Mouse (Mus musculus) heart, embryonic 16.5 days (tissue): ENCODE measurements at regions not wholly inside any gene's neighbourhood (a gene's known extent, or its start where the extent isn't known, plus 50 kb on each side); places are given as distances from the start of the nearest gene placed in this dataset.

Source experiments
- ATAC-seq: fragments of 200-750 bp; cut with Nextera tagmentation; replicated peaks from 2 replicates; pipeline ENCODE4 v1.8.0; 2017; ENCODE audit warnings: moderate number of reproducible peaks; ENCODE audit not compliant: insufficient read depth, low FRiP score; ENCODE audit errors: extremely low read depth
- H3K27ac ChIP-seq: fragments of 300-500 bp; sonication (generic); 2 replicates; pipeline ENCODE4 v1.5.1; 2014; ENCODE audit warnings: mild to moderate bottlenecking, low read length, control low read depth, moderate library complexity
- H3K27me3 ChIP-seq: fragments of 300-500 bp; sonication (generic); 2 replicates; pipeline ENCODE4 v1.6.1; 2014; ENCODE audit warnings: low read length, mixed read lengths; ENCODE audit not compliant: control insufficient read depth, insufficient read depth
- H3K36me3 ChIP-seq: fragments of 300-500 bp; sonication (generic); 2 replicates; pipeline ENCODE4 v1.6.1; 2014; ENCODE audit not compliant: control insufficient read depth, insufficient read depth
- H3K4me1 ChIP-seq: fragments of 300-500 bp; sonication (generic); 2 replicates; pipeline ENCODE4 v1.6.1; 2014; ENCODE audit warnings: low read length, mixed read lengths; ENCODE audit not compliant: control insufficient read depth, insufficient read depth
- H3K4me2 ChIP-seq: fragments of 300-500 bp; sonication (generic); 2 replicates; pipeline ENCODE4 v1.6.1; 2014; ENCODE audit warnings: low read depth, mild to moderate bottlenecking, control low read depth, low read length
- H3K4me3 ChIP-seq: fragments of 300-500 bp; sonication (generic); 2 replicates; pipeline ENCODE4 v1.5.1; 2014; ENCODE audit warnings: mild to moderate bottlenecking, control low read depth, low read length
- H3K9ac ChIP-seq: fragments of 300-500 bp; sonication (generic); 2 replicates; pipeline ENCODE4 v1.6.1; 2014; ENCODE audit warnings: low read length, control low read depth
- H3K9me3 ChIP-seq: fragments of 300-500 bp; sonication (generic); replicated peaks from 2 replicates; pipeline ENCODE4 v1.6.1; 2016; ENCODE audit warnings: low read length; ENCODE audit not compliant: control insufficient read depth
- WGBS: fragments of 180-500 bp; shearing (Covaris S2); extraction: QIAGEN DNeasy Blood & Tissue Kit; methylation state at CpG from one replicate; pipeline ENCODE4 v1.1.7; 2014; 5-methylcytosine and 5-hydroxymethylcytosine counted together

DNA sequence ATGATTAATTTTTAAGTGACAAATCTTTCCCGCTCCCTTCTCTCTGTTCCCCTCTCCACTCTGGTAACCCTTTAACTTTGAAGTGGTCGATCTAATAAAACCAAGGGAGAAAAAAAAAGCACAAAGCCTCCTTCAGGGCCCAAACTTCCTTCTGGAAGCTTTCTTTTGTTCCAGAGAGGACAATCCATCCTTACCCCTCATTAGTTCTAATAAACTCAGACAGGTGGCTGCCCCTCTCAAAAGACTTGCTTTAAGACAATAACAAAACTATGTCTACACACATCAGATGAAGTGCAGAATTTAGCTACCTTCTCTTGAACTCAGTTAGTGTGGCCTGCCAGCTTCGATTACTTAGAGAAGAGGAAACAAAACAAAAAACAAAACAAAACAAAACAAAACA, 94.6 kb upstream of the Fat1 start:
- H3K4me2 ChIP-seq, result no peak overlapping the region
- no peaks in the 10 kb centered on the region for H3K4me1 ChIP-seq
- no peak overlapping the region for H3K27ac ChIP-seq
- no peaks in the 10 kb centered on the region for H3K36me3 ChIP-seq
- no peaks in the 10 kb centered on the region for H3K27me3 ChIP-seq
- H3K9me3 ChIP-seq, result peaks cover 5% of the 10 kb centered on the region; the same call in 1 of the 2 replicates
- no peak for ATAC-seq
- H3K9ac ChIP-seq, result no peak overlapping the region
- 65% methylated on average over 3 of the region's 3 CpGs for WGBS
- no peak overlapping the region for H3K4me3 ChIP-seq

DNA sequence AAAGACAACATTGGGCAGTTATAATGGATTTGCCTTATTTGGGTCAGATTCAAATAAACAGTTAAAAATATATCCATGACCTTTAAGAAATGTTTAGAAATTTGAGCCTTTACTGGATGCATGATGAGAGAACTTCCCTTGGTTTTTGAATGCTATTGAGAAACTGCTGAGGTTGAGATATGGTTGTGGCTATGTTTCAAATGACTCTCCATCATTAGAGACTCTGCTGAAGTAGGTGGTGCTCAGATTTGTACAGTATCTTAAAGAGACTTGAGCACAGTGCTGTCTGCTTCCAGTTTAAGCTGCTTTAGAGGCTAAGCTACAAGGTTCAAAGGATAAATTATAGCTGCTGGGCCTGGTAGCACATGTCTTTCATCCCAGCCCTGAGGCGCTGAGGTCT, 90.9 kb upstream of the Fat1 start:
- Histone ChIP-seq H3K36me3 (no peaks in the 10 kb centered on the region), H3K27me3 (no peaks in the 10 kb centered on the region), H3K9me3 (peaks cover 5% of the 10 kb centered on the region; the same call in 1 of the 2 replicates), H3K27ac (no peak overlapping the region), H3K4me2 (no peak overlapping the region), H3K4me3 (no peak overlapping the region), H3K4me1 (no peaks in the 10 kb centered on the region), H3K9ac (no peak overlapping the region)
- ATAC-seq, result no peak
- 85% methylated on average over 1 of the region's 1 CpGs for WGBS

DNA sequence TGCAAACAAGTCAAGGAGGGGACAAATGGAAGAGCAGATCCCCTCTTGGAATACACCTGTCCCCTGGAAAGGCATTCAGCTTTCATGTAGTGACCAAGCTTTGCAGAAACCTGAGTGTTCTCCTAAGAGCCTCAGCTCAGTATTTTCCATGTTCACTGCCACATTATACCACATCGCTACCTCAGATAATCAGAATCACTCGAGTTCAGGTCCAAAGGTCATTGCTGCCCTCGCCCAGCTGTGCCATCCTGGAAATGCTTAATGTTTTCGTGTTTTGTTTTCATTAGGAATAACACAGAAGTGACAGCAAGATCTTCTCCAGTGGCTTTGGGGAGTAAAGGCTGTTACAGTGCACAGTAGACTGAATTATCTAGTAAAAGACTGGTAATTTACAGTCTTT, 83.0 kb upstream of the Fat1 start:
- Histone ChIP-seq H3K9ac (no peak overlapping the region), H3K4me3 (no peak overlapping the region), H3K4me1 (no peaks in the 10 kb centered on the region), H3K4me2 (no peak overlapping the region), H3K36me3 (no peaks in the 10 kb centered on the region), H3K27ac (no peak overlapping the region), H3K9me3 (no peaks in the 10 kb centered on the region), H3K27me3 (no peaks in the 10 kb centered on the region)
- 74% methylated on average over 4 of the region's 4 CpGs for WGBS
- no peak for ATAC-seq

DNA sequence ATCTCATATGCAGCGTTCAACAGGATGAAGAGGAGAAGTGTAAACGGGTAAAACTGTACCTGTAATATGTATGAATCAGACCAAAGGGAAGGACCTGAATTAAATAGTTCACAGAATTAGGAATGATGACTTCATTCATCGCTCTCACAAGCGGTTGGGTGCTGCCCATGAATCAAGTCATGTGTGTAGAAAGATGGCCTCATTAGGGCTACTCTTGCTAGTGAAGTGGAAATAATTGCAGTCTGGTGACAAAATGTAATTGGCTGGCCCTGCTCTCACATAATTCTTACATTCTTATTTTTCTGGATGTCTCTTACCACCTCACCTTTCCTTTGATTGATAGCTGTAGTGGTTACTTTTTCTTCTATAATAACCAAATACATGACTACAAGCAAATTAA, 80.1 kb upstream of the Fat1 start:
- no peak overlapping the region for H3K4me3 ChIP-seq
- H3K27me3 ChIP-seq, result no peaks in the 10 kb centered on the region
- no peak overlapping the region for H3K27ac ChIP-seq
- H3K4me1 ChIP-seq, result no peaks in the 10 kb centered on the region
- no peak overlapping the region for H3K9ac ChIP-seq
- 91% methylated on average over 4 of the region's 4 CpGs for WGBS
- ATAC-seq, result no peak
- H3K9me3 ChIP-seq, result no peaks in the 10 kb centered on the region
- H3K4me2 ChIP-seq, result no peak overlapping the region
- no peaks in the 10 kb centered on the region for H3K36me3 ChIP-seq

DNA sequence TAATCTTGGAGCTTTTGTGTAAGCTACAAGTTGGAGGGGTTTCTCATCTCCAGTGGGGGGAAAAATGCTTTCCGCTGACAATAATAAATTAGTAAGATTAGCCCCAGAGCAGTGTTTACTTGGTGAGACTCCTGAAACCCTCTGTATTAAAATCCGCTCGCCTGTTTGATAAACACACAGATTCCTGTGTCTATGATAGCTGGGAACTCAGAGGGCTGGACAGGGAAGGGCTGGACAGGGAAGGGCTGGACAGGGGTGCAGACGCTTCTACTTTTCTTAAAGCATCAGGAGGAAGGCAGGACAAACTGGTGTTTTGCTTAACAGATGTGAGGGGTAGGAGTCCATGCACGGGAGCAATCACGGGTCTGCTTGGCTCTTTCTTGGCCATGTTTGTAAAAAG, 68.0 kb upstream of the Fat1 start:
- no peaks in the 10 kb centered on the region for H3K9me3 ChIP-seq
- no peaks in the 10 kb centered on the region for H3K4me1 ChIP-seq
- H3K27ac ChIP-seq, result no peak overlapping the region
- no peak overlapping the region for H3K4me3 ChIP-seq
- H3K9ac ChIP-seq, result no peak overlapping the region
- no peaks in the 10 kb centered on the region for H3K27me3 ChIP-seq
- 65% methylated on average over 6 of the region's 6 CpGs for WGBS
- no peak overlapping the region for H3K4me2 ChIP-seq
- no peaks in the 10 kb centered on the region for H3K36me3 ChIP-seq
- no peak for ATAC-seq

DNA sequence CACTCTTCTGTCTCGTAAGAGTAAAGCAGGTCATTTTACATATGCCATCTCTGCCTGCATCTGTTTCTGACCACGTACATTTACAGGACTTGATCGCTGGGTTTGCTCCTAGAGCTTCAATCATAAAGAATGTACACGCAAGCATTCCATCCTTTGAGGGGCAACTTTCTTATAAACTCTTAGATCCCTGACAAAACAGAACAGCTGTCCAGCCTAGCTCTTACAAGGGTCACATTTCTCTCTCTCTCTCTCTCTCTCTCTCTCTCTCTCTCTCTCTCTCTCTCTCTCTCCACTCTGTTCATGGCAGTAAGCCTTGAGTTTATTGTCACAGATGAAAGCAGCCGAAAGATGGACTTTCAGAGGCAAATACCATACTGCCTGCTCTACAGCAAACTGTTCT, 67.6 kb upstream of the Fat1 start:
- 68% methylated on average over 5 of the region's 5 CpGs for WGBS
- Histone ChIP-seq H3K4me2 (no peak overlapping the region), H3K36me3 (no peaks in the 10 kb centered on the region), H3K9me3 (no peaks in the 10 kb centered on the region), H3K4me3 (no peak overlapping the region), H3K27ac (no peak overlapping the region), H3K4me1 (no peaks in the 10 kb centered on the region), H3K27me3 (no peaks in the 10 kb centered on the region), H3K9ac (no peak overlapping the region)
- no peak for ATAC-seq

DNA sequence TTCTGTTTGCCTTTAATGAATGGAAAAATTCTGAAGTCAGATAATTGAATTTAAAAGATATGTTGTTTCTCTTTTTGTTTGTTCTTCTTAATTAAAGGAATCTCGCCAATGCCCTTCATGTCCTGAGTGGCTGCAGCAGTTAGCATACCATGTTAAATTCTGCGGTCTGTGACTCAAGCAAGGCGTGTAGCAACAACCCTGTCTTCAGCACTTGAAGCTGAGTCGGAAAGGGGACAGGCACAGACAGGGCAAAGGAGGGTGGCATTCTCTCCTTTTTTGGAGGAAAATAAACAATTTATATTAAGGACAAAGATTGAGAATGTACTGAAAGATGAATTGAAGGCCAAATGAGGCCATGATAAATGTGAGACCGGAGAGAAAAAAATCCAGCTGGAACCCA, 58.2 kb upstream of the Fat1 start:
- no peaks in the 10 kb centered on the region for H3K4me1 ChIP-seq
- no peak for ATAC-seq
- H3K36me3 ChIP-seq, result no peaks in the 10 kb centered on the region
- WGBS, result 53% methylated on average over 5 of the region's 5 CpGs
- H3K27me3 ChIP-seq, result no peaks in the 10 kb centered on the region
- H3K9ac ChIP-seq, result no peak overlapping the region
- H3K4me2 ChIP-seq, result no peak overlapping the region
- no peaks in the 10 kb centered on the region for H3K9me3 ChIP-seq
- no peak overlapping the region for H3K27ac ChIP-seq
- H3K4me3 ChIP-seq, result no peak overlapping the region

DNA sequence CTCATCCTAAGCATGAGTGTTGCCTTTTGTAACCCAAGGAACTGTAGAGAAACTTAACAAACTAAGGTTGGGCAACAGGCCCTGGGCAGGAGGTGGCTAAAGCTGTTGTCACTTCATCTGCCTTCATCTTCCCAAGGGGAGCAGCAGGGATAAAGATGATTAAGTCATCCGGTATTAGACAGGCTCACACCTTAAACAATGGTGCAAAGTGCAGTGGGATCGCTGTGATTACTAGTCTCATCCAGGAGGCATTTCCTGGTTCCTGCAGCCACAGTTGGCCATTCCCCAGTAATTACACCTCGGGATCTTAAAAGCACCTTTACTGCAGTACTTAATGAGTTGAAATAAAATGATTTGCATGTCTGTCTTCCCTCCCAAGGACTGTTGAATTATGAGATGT, 57.0 kb upstream of the Fat1 start:
- no peaks in the 10 kb centered on the region for H3K9me3 ChIP-seq
- H3K36me3 ChIP-seq, result no peaks in the 10 kb centered on the region
- ATAC-seq, result no peak
- H3K4me1 ChIP-seq, result no peaks in the 10 kb centered on the region
- no peaks in the 10 kb centered on the region for H3K27me3 ChIP-seq
- 54% methylated on average over 3 of the region's 3 CpGs for WGBS
- H3K4me3 ChIP-seq, result no peak overlapping the region
- no peak overlapping the region for H3K9ac ChIP-seq
- no peak overlapping the region for H3K4me2 ChIP-seq
- H3K27ac ChIP-seq, result no peak overlapping the region

DNA sequence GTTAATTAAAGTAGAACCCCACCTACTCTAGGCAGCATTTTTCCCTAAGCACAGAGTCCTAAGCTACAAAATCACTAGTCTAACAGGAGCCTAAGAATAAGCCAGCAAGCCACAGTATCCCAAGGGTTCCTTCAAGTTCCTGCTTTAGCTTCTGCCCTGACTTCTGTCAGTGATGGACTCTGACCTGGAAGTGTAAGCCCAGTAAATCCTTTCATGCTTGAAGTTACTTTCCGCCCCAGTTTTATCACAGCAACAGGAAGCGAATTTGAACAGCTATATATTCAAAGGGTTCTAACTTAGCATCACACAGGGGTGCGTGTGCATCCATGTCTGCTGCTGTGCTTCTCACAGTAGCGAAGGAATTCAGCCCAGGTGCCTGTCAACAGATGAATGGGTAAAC, 56.1 kb upstream of the Fat1 start:
- no peak overlapping the region for H3K4me3 ChIP-seq
- ATAC-seq, result no peak
- no peaks in the 10 kb centered on the region for H3K9me3 ChIP-seq
- no peak overlapping the region for H3K4me2 ChIP-seq
- no peaks in the 10 kb centered on the region for H3K36me3 ChIP-seq
- no peaks in the 10 kb centered on the region for H3K27me3 ChIP-seq
- H3K4me1 ChIP-seq, result no peaks in the 10 kb centered on the region
- no peak overlapping the region for H3K9ac ChIP-seq
- no peak overlapping the region for H3K27ac ChIP-seq
- WGBS, result 77% methylated on average over 4 of the region's 4 CpGs
